Mouse (Mus musculus) retina, postnatal 1 day (tissue): ENCODE measurements at regions not wholly inside any gene's neighbourhood (a gene's known extent, or its start where the extent isn't known, plus 50 kb on each side); places are given as distances from the start of the nearest gene placed in this dataset.

ENCODE experiments used
- DNase-seq: peaks from one replicate; pipeline ENCODE4 v3.0.0-alpha.2; 2012

DNA sequence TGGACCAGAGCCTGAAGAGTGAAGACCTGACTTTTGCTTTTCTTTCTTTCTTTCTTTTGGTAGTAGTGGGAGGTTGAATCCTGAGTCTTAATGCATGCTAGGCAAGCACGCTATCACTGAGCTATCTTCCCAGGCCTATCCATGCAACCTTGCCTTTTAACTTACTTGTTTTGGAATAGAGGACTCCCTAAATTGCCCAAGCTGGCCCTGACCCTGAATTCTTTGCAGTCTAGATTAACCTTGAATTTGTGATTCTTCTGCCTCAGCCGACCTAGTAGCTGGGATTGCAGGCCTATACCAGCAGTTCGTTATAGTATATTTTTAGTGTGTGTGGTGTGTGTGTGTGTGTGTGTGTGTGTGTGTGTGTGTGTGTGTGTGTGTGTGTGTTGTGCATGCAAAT is 183.1 kb downstream of the Gm12728 start:
- no peak for DNase-seq

- no peak for DNase-seq
Observed at GRCm38 (mm10) chr4:105973769-105974397, 184.2 kb downstream of the Gm12728 start.

DNA sequence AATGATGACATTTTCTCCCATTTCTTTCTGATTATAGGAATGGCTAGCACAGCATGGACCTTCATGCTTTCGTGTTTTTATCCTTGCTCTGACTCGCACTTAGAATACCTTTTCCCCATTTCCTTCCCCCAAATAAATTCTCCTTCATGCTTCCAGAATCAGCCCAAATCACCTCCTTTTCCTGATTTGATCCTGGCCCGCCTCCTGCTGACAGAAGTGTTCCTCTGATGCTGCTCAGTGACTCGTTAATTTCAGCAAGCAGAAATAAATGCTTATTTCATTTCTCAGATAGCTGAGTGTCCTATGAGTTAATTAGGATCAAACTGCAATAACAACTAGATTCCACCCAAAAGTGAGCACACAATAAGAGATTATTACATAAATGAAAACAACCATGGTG is 185.3 kb downstream of the Gm12728 start:
- no peak for DNase-seq

DNA sequence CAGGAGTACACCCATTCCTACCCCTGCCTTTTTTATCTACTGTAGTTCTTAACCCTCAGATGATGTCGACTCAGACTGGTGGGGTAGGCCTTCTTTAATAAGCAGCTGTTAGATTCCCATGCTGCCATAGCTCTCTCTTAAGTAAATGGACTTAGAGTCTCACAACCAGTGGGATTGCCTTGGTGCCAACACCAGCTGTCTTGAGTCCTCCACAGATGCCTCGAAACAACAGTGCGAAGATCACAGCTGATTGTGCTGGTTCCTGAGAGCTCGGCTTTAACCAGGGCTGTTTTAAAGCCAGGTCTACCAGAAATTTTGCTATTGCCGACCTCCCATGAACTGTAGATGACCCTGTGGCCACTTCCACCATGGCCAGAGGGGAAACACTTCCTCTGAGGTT is 189.4 kb downstream of the Gm12728 start:
- DNase-seq, result no peak

GRCm38 (mm10) chr4:105983018-105983417 is 193.3 kb downstream of the Gm12728 start:
- DNase-seq, result no peak

GRCm38 (mm10) chr4:105987963-105988602 is 198.4 kb downstream of the Gm12728 start:
- no peak for DNase-seq

- no peak for DNase-seq
Observed at GRCm38 (mm10) chr4:105992581-105993127, 203.0 kb downstream of the Gm12728 start.

DNA sequence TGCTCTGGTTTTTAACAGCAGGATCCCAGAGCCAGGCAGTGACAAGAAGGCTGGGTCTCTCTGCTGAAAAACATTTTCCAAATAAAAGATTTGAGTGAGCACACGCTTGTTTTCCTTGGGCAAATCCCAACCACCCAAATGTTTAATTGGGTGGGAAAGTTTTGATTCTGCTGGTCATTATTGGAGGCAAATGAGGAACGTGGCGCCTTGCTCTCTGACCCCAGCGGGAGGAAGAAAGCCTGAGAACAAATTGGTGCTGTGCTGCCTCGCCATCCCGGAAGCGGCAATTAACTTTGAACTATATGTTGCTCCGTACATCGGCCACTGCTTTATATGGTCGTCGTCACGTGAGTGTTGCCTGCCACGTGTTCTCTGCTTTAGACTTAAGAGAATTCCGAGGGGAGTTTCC is 204.7 kb downstream of the Gm12728 start:
- peak; percentile 31 for DNase-seq

DNA sequence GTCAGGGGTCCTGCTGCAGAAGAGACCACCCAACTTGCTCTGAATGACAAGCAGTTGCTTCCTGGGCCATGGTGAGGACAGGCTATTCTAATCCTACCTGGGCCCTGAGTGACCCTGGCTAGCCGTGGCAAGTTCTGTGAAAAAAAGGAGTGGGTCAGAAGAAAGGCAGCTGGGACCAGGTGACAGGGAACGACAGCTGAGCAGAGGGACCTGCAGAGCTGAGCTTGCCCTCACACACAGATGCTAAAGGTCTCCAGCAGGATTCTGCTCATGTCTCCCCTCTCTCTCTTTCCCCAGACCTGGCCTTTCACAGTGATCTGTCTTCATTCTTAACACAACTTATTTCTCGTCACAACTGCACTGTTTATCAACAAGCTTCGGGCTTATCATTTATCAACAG is 206.4 kb downstream of the Gm12728 start:
- no peak for DNase-seq

DNA sequence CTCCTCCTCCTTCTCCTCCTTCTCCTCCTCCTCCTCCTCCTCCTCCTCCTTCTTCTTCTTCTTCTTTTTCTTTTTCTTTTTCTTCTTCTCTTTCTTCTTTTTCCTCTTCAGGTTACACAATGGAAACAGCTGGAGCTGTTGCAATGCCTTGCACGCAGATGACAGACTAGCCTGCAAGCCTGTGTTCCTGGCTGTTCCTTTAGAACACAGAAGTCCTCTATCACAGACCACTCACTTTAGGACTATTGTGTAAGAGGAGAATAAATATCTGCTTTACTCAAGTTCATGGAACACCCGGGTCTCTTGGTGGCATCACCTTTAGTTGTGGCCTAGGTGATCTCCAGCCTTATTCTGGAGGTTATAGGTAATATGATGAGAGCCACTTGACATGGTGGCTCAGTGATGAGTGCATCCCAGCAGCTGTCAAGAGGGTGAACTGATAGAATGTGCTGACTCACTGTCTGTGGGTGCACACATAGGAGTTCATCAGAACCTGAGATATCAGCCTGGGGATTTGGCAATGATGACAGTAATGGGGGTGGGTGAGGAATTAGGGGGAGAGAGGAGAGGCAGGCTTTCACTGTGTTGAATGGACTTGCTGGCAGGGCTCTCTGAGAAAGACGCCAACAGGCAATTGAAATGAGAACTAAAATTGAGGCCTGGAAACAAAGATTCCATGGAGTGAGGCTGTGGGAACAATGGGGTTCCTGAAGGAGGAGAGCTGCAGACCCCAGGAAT is 207.4 kb downstream of the Gm12728 start:
- DNase-seq, result peak; percentile 9

DNA sequence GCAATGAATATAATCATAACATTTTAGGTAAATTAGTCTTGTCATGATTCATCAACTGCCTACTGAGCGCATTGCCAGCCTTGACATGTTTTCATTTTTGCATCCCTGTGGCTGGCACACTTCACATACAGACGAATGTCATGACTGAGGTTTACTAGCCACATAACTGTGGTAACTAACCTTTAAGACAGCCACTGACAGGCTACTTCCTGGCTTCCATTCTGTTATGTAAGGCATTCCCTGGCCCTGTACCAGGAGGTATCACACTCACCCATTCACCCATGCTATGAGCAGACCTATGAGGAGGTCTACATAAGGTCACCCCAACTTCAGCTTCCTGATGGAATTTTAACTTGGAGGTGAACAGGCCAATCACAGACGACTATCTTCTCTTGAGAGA is 212.8 kb downstream of the Gm12728 start:
- DNase-seq, result no peak

GRCm38 (mm10) chr4:106005936-106006335 is 216.3 kb downstream of the Gm12728 start:
- no peak for DNase-seq

GRCm38 (mm10) chr4:106007334-106008190 is 217.9 kb downstream of the Gm12728 start:
- DNase-seq, result no peak

- no peak for DNase-seq
Observed at GRCm38 (mm10) chr4:106017065-106017646, 227.5 kb downstream of the Gm12728 start.

GRCm38 (mm10) chr4:106018936-106019335 is 229.3 kb downstream of the Gm12728 start:
- no peak for DNase-seq

DNA sequence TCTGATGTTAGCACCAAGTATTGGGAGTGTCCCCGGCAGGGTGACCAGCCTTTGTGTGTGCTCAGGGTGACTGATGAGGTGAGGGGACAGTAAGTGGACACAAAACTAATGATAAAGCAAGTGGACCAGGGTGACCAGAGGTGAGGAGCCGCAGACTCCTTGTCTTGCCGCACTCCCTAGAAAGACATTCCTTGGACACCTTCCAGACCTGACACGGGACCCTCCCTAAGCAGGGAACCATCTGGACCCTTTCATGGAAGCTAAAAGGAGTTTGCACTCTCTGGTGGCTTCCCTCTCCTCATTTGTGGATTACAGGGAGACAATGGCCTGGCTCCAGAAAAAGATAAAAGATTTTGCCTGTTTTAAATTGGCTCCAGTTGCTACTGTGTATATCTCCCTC is 230.7 kb downstream of the Gm12728 start:
- no peak for DNase-seq

DNA sequence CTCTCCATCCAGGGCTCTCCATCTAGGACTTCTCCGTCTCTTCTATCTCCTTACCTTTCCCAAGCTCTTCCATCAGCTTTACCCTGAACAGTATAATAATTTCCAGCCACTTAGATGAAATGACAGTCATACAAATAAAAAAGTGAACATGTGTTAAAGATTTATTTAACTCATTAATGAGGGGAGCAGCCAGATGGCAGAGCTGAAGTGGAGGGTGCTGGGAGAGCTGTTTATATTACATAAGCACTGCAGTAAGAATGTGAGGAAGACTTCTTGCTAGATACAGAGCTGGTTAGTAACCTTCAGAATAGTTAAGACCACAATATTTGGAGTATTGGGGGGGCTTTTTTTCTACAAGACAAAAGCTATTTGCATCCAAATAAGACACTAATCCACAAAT is 234.9 kb downstream of the Gm12728 start:
- no peak for DNase-seq

GRCm38 (mm10) chr4:106025966-106026637 is 236.4 kb downstream of the Gm12728 start:
- DNase-seq, result no peak

- peak; percentile 60 for DNase-seq
Observed at GRCm38 (mm10) chr4:106040376-106040775, 250.7 kb downstream of the Gm12728 start.

DNA sequence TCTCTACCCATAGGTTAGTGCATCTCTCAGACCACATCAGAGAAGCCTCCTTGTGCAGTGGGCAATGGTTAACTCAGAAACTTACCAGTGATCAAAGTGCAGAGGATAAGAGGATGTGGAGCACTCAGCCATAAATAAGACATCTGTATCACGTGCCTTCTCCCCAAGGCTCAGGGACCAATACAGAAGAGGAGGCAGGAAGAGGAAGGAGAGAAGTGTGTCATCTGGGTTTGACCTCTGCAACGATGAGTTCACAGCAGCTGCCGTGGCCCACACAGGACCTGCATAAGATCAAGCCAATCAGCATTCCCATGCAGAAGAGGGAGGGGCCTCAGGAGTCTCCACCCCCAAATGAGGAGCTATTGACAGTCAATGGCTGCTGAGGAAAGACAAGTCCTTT is 252.8 kb downstream of the Gm12728 start:
- no peak for DNase-seq

DNA sequence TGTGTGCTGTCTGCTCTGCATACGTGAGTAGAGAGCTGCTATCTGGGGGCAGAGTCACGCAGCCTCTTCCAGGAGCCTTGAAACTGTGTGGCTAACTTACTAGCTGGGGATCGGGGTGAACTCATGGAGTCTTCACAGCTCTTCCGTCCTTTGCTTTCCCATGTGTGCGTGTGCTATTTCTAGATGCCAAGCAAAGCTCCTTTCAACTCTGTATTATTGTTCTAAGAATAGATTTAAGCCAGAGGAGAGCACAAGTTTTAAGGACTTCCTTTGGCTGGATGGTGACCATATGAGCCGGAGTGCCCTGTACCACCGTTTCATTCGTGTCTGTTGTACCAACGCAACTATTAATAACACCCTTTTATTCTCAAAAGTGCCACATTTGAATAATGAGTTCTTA is 254.0 kb downstream of the Gm12728 start:
- DNase-seq, result no peak

DNA sequence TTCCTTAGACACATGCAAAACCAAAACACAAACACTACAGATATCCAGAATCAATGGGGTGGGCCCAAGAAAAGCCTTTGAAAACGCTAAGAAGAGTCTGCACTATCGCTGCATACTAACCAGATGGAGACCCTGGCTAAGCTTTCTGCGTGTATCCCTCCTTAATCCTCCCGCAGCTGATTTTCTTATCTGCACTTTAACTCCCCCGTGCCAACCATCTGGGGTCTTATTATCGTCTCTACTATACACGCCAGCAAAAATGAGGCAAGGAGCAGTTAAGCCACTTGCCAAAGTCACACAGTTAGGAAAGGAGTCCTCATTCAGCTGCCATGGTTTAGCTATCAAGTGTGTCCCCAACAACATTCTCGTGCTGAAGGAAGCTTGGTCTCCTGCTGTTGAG is 258.4 kb downstream of the Gm12728 start:
- peak; percentile 76 for DNase-seq
